Mouse (Mus musculus) heart, embryonic 16.5 days (tissue): ENCODE measurements around the gene Dst. TPM values are rescaled to one million over a fixed set of nuclear protein-coding genes. Genes with fewer than 3 reads are reported as not detected.
A peak's percentile ranks its signal among the peaks of the same experiment; 100 is the strongest.

ENCODE experiments used
- ATAC-seq: fragments of 200-750 bp; cut with Nextera tagmentation; replicated peaks from 2 replicates; pipeline ENCODE4 v1.8.0; 2017; ENCODE audit warnings: moderate number of reproducible peaks; ENCODE audit not compliant: insufficient read depth, low FRiP score; ENCODE audit errors: extremely low read depth
- H3K27ac ChIP-seq: fragments of 300-500 bp; sonication (generic); 2 replicates; pipeline ENCODE4 v1.5.1; 2014; ENCODE audit warnings: mild to moderate bottlenecking, low read length, control low read depth, moderate library complexity
- H3K27me3 ChIP-seq: fragments of 300-500 bp; sonication (generic); 2 replicates; pipeline ENCODE4 v1.6.1; 2014; ENCODE audit warnings: low read length, mixed read lengths; ENCODE audit not compliant: control insufficient read depth, insufficient read depth
- H3K36me3 ChIP-seq: fragments of 300-500 bp; sonication (generic); 2 replicates; pipeline ENCODE4 v1.6.1; 2014; ENCODE audit not compliant: control insufficient read depth, insufficient read depth
- H3K4me1 ChIP-seq: fragments of 300-500 bp; sonication (generic); 2 replicates; pipeline ENCODE4 v1.6.1; 2014; ENCODE audit warnings: low read length, mixed read lengths; ENCODE audit not compliant: control insufficient read depth, insufficient read depth
- H3K4me2 ChIP-seq: fragments of 300-500 bp; sonication (generic); 2 replicates; pipeline ENCODE4 v1.6.1; 2014; ENCODE audit warnings: low read depth, mild to moderate bottlenecking, control low read depth, low read length
- H3K4me3 ChIP-seq: fragments of 300-500 bp; sonication (generic); 2 replicates; pipeline ENCODE4 v1.5.1; 2014; ENCODE audit warnings: mild to moderate bottlenecking, control low read depth, low read length
- H3K9ac ChIP-seq: fragments of 300-500 bp; sonication (generic); 2 replicates; pipeline ENCODE4 v1.6.1; 2014; ENCODE audit warnings: low read length, control low read depth
- H3K9me3 ChIP-seq: fragments of 300-500 bp; sonication (generic); replicated peaks from 2 replicates; pipeline ENCODE4 v1.6.1; 2016; ENCODE audit warnings: low read length; ENCODE audit not compliant: control insufficient read depth
- WGBS: fragments of 180-500 bp; shearing (Covaris S2); extraction: QIAGEN DNeasy Blood & Tissue Kit; methylation state at CpG from one replicate; pipeline ENCODE4 v1.1.7; 2014; 5-methylcytosine and 5-hydroxymethylcytosine counted together
- polyA plus RNA-seq: library from polyadenylated mRNA; unstranded; fragments of >200 nt; fragmentation: Nextera tagmentation; extraction: Ambion mirVana; gene quantifications from 2 replicates; pipeline ENCODE4 v1.2.1, GENCODE M21; 2015

The Dst gene
- polyA plus RNA-seq, 1 experiment from 2014 or later = 23.1 TPM

GRCm38 (mm10) chr1:34192174-34192573 lies 284.1 kb downstream of the Dst start:
- Histone ChIP-seq H3K9me3 (no peaks in the 10 kb centered on the region), H3K36me3 (peaks cover 33% of the 10 kb centered on the region), H3K4me1 (no peaks in the 10 kb centered on the region), H3K4me2 (no peak overlapping the region), H3K27me3 (no peaks in the 10 kb centered on the region), H3K27ac (no peak overlapping the region), H3K4me3 (no peak overlapping the region), H3K9ac (no peak overlapping the region)
- WGBS = 88% methylated on average over 17 of the region's 17 CpGs
- ATAC-seq = no peak

GRCm38 (mm10) chr1:34200791-34201190 lies 292.8 kb downstream of the Dst start:
- no peaks in the 10 kb centered on the region for H3K4me1 ChIP-seq
- H3K27me3 ChIP-seq = no peaks in the 10 kb centered on the region
- no peak overlapping the region for H3K4me3 ChIP-seq
- no peaks in the 10 kb centered on the region for H3K9me3 ChIP-seq
- ATAC-seq = no peak
- H3K27ac ChIP-seq = no peak overlapping the region
- no peak overlapping the region for H3K4me2 ChIP-seq
- WGBS = 91% methylated on average over 18 of the region's 18 CpGs
- peaks cover 65% of the 10 kb centered on the region for H3K36me3 ChIP-seq
- H3K9ac ChIP-seq = no peak overlapping the region

GRCm38 (mm10) chr1:34201483-34201882 lies 293.5 kb downstream of the Dst start:
- H3K4me1 ChIP-seq = no peaks in the 10 kb centered on the region
- H3K27ac ChIP-seq = no peak overlapping the region
- no peak overlapping the region for H3K9ac ChIP-seq
- H3K4me2 ChIP-seq = no peak overlapping the region
- H3K9me3 ChIP-seq = no peaks in the 10 kb centered on the region
- no peak overlapping the region for H3K4me3 ChIP-seq
- 36% methylated on average over 4 of the region's 4 CpGs for WGBS
- H3K27me3 ChIP-seq = no peaks in the 10 kb centered on the region
- peaks cover 65% of the 10 kb centered on the region for H3K36me3 ChIP-seq
- ATAC-seq = no peak

- Histone ChIP-seq H3K4me2 (no peak overlapping the region), H3K4me1 (no peaks in the 10 kb centered on the region), H3K36me3 (peaks cover 43% of the 10 kb centered on the region), H3K9ac (no peak overlapping the region), H3K9me3 (no peaks in the 10 kb centered on the region), H3K4me3 (no peak overlapping the region), H3K27ac (no peak overlapping the region), H3K27me3 (no peaks in the 10 kb centered on the region)
- ATAC-seq = no peak
- 67% methylated on average over 3 of the region's 3 CpGs for WGBS
These were observed 303.7 kb downstream of the Dst start for GRCm38 (mm10) chr1:34211704-34212103.

- Histone ChIP-seq H3K27me3 (no peaks in the 10 kb centered on the region), H3K36me3 (peaks cover 64% of the 10 kb centered on the region), H3K9me3 (no peaks in the 10 kb centered on the region), H3K4me1 (no peaks in the 10 kb centered on the region), H3K9ac (no peak overlapping the region), H3K4me2 (no peak overlapping the region), H3K27ac (no peak overlapping the region), H3K4me3 (no peak overlapping the region)
- no peak for ATAC-seq
- 69% methylated on average over 2 of the region's 2 CpGs for WGBS
These were observed 308.4 kb downstream of the Dst start for GRCm38 (mm10) chr1:34216456-34216855.

GRCm38 (mm10) chr1:34218323-34218722 lies 310.3 kb downstream of the Dst start:
- peak; percentile 78 for ATAC-seq
- Histone ChIP-seq H3K4me2 (no peak overlapping the region), H3K27ac (no peak overlapping the region), H3K4me1 (no peaks in the 10 kb centered on the region), H3K9ac (no peak overlapping the region), H3K27me3 (no peaks in the 10 kb centered on the region), H3K36me3 (peaks cover 46% of the 10 kb centered on the region), H3K9me3 (no peaks in the 10 kb centered on the region), H3K4me3 (no peak overlapping the region)
- WGBS = 37% methylated on average over 6 of the region's 6 CpGs

- Histone ChIP-seq H3K9ac (no peak overlapping the region), H3K4me1 (no peaks in the 10 kb centered on the region), H3K36me3 (peaks cover 42% of the 10 kb centered on the region), H3K27me3 (no peaks in the 10 kb centered on the region), H3K4me3 (no peak overlapping the region), H3K9me3 (no peaks in the 10 kb centered on the region), H3K27ac (no peak overlapping the region), H3K4me2 (no peak overlapping the region)
- 78% methylated on average over 9 of the region's 9 CpGs for WGBS
- no peak for ATAC-seq
These were observed 310.8 kb downstream of the Dst start for GRCm38 (mm10) chr1:34218801-34219200.

GRCm38 (mm10) chr1:34220094-34220601 lies 312.1 kb downstream of the Dst start:
- no peak for ATAC-seq
- Histone ChIP-seq H3K9ac (no peak overlapping the region), H3K4me2 (no peak overlapping the region), H3K9me3 (no peaks in the 10 kb centered on the region), H3K27me3 (no peaks in the 10 kb centered on the region), H3K4me3 (no peak overlapping the region), H3K36me3 (peaks cover 39% of the 10 kb centered on the region), H3K4me1 (no peaks in the 10 kb centered on the region), H3K27ac (no peak overlapping the region)
- 81% methylated on average over 11 of the region's 11 CpGs for whole genome bisulfite sequencing

- Histone ChIP-seq H3K4me1 (no peaks in the 10 kb centered on the region), H3K36me3 (peaks cover 50% of the 10 kb centered on the region), H3K4me3 (no peak overlapping the region), H3K27me3 (no peaks in the 10 kb centered on the region), H3K4me2 (no peak overlapping the region), H3K9me3 (no peaks in the 10 kb centered on the region), H3K27ac (no peak overlapping the region), H3K9ac (no peak overlapping the region)
- no peak for ATAC-seq
- WGBS = 86% methylated on average over 11 of the region's 11 CpGs
These were observed 315.8 kb downstream of the Dst start for GRCm38 (mm10) chr1:34223866-34224265.
